Mouse (Mus musculus): ENCODE measurements at regions not wholly inside any gene's neighbourhood (a gene's known extent, or its start where the extent isn't known, plus 50 kb on each side); places are given as distances from the start of the nearest gene placed in this dataset.
"Not testable (repeated sequence)": the region's sequence is repeated elsewhere in the genome, so short reads cannot be mapped to it uniquely, and the experiment has no call there.

DNA sequence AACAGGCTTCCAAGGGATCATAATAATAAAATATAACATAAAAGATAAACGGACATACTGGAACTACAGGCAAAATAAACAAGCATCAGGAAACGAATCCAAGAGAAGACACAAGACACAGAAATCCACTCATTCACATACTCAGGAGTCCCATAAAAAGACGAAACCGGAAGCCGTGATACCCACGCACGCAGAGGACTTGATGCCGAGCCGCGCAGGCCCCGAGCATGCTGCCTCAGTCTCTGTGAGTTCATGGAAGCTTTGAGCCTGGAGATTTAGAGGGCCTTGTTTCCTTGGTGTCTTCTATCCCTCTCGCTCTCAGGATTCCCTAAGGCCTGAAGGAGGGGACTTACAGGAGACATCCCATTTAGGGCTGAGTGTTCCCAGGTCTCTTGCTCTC is 57.3 kb upstream of the Dyrk2 start:
- TF ChIP-seq MYOD1 (IDR thresholded peaks at IDR 0.05; ENCODE audit: control insufficient read depth, insufficient read length, low read depth): no peak
- TF ChIP-seq FOSL1 (IDR thresholded peaks at IDR 0.05; ENCODE audit: insufficient read depth, low read length, poor library complexity, severe bottlenecking): no peak
- TF ChIP-seq USF1 (IDR thresholded peaks at IDR 0.05; ENCODE audit: low read depth): no peak
- TF ChIP-seq MAX (IDR thresholded peaks at IDR 0.05): no peak
- TF ChIP-seq CEBPB (IDR thresholded peaks at IDR 0.05; ENCODE audit: low read depth): no peak
- Histone ChIP-seq H3K79me3 (ENCODE audit: low read depth) (no peaks in the 10 kb centered on the region), H3ac (ENCODE audit: control insufficient read depth, insufficient read length, low read depth) (no peak overlapping the region), H3K79me2 (ENCODE audit: control insufficient read depth, insufficient read depth) (no peaks in the 10 kb centered on the region), H3K36me3 (ENCODE audit: control insufficient read depth, insufficient read depth) (no peaks in the 10 kb centered on the region), H3K27me3 (ENCODE audit: control insufficient read depth, insufficient read depth, insufficient read length) (no peaks in the 10 kb centered on the region), H3K4me3 (ENCODE audit: insufficient read depth, poor library complexity, severe bottlenecking) (no peak overlapping the region)

- Histone ChIP-seq H3K36me3 (ENCODE audit: control insufficient read depth, insufficient read depth) (no peaks in the 10 kb centered on the region), H3K79me2 (ENCODE audit: control insufficient read depth, insufficient read depth) (no peaks in the 10 kb centered on the region), H3K4me3 (ENCODE audit: insufficient read depth, poor library complexity, severe bottlenecking) (no peak overlapping the region), H3ac (ENCODE audit: control insufficient read depth, insufficient read length, low read depth) (no peak overlapping the region), H3K79me3 (ENCODE audit: low read depth) (no peaks in the 10 kb centered on the region), H3K27me3 (ENCODE audit: control insufficient read depth, insufficient read depth, insufficient read length) (no peaks in the 10 kb centered on the region)
- peak; percentile 87 for TF ChIP-seq MYOD1 (IDR thresholded peaks at IDR 0.05; ENCODE audit: control insufficient read depth, insufficient read length, low read depth)
- TF ChIP-seq MAX (IDR thresholded peaks at IDR 0.05): no peak
Observed at GRCm38 (mm10) chr10:118923473-118924185, 53.6 kb upstream of the Dyrk2 start.

DNA sequence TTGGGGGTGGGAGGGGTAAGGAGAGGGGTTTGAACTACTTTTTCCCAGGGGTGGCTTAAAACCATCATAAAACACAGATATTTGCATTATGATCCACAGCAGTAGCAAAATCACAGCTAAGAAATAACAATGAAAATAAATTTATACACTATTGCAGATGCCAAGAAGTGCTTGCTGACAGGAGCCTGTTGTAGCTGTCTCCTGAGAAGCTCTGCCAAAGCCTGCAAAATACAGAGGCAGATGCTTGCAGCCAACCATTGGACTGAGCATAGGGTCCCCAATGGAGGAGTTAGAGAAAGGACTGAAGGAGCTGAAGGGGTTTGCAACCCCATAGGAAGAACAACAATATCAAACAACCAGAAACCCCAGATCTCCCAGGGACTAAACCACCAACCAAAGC is 52.1 kb upstream of the Dyrk2 start:
- not testable (repeated sequence) for H3K79me3 ChIP-seq (ENCODE audit: low read depth); H3K4me3 ChIP-seq (ENCODE audit: insufficient read depth, poor library complexity, severe bottlenecking); H3K27me3 ChIP-seq (ENCODE audit: control insufficient read depth, insufficient read depth, insufficient read length); H3K79me2 ChIP-seq (ENCODE audit: control insufficient read depth, insufficient read depth); H3ac ChIP-seq (ENCODE audit: control insufficient read depth, insufficient read length, low read depth); H3K36me3 ChIP-seq (ENCODE audit: control insufficient read depth, insufficient read depth)

All from C2C12 (cell line).